Mouse (Mus musculus) liver, embryonic 14.5 days (tissue): ENCODE data around the gene Atrnl1. TPM values are rescaled to one million over a fixed set of nuclear protein-coding genes. Genes with fewer than 3 reads are reported as not detected.

Source experiments
- ATAC-seq: fragments of 200-750 bp; cut with Nextera tagmentation; 2 replicates; pipeline ENCODE4 v1.8.0; 2017; ENCODE audit warnings: moderate number of reproducible peaks, mild to moderate bottlenecking, moderate library complexity; ENCODE audit not compliant: insufficient read depth
- DNase-seq, 3 experiments: peaks; one replicate each; pipeline ENCODE4 v3.0.0-alpha.2; 2012 to 2013; ENCODE audit warnings: low read depth in 3 of 3, low spot score in 3 of 3
- H3K27ac ChIP-seq: fragments of 300-500 bp; sonication (generic); 2 replicates; pipeline ENCODE4 v1.5.1; 2014; ENCODE audit warnings: moderate library complexity, mild to moderate bottlenecking, control low read depth, inconsistent platforms
- H3K27me3 ChIP-seq: fragments of 300-500 bp; sonication (generic); 2 replicates; pipeline ENCODE4 v1.6.1; 2014; ENCODE audit warnings: mild to moderate bottlenecking, low read length, moderate library complexity; ENCODE audit not compliant: control insufficient read depth, insufficient read depth
- H3K36me3 ChIP-seq: fragments of 300-500 bp; sonication (generic); replicated peaks from 2 replicates; pipeline ENCODE4 v1.6.1; 2014; ENCODE audit warnings: low read depth; ENCODE audit not compliant: control insufficient read depth, insufficient read depth
- H3K4me1 ChIP-seq, 2 experiments: fragments of 200-500 bp in 1 of 2; fragments of 300-500 bp in 1 of 2; sonication (generic) in 1 of 2; replicated peaks; 2 replicates each; pipeline ENCODE4 v1.6.1; 2012 to 2014; ENCODE audit warnings: antibody characterized with exemption in 1 of 2, inconsistent platforms in 1 of 2, low read length in 1 of 2; ENCODE audit not compliant: control insufficient read depth in 2 of 2, insufficient read depth in 2 of 2
- H3K4me2 ChIP-seq: fragments of 300-500 bp; sonication (generic); 2 replicates; pipeline ENCODE4 v1.6.1; 2014; ENCODE audit warnings: low read depth, mild to moderate bottlenecking, control low read depth, moderate library complexity
- H3K4me3 ChIP-seq, 2 experiments: fragments of 200-500 bp in 1 of 2; fragments of 300-500 bp in 1 of 2; sonication (generic) in 1 of 2; 2 replicates each; pipeline ENCODE4 v1.5.1; 2012 to 2014; ENCODE audit warnings: low read depth in 2 of 2, low read length in 2 of 2, mild to moderate bottlenecking in 2 of 2, control low read depth in 1 of 2, inconsistent platforms in 1 of 2, moderate library complexity in 1 of 2; ENCODE audit not compliant: insufficient read depth in 1 of 2
- H3K9ac ChIP-seq: fragments of 300-500 bp; sonication (generic); replicated peaks from 2 replicates; pipeline ENCODE4 v1.6.1; 2014; ENCODE audit warnings: mild to moderate bottlenecking, control low read depth, moderate library complexity
- H3K9me3 ChIP-seq: fragments of 300-500 bp; sonication (generic); 2 replicates; pipeline ENCODE4 v1.6.1; 2016; ENCODE audit warnings: low read length, mixed read lengths; ENCODE audit not compliant: control insufficient read depth
- CTCF ChIP-seq: IDR thresholded peaks from 2 replicates; pipeline ENCODE4 v1.5.1; 2016; ENCODE audit warnings: antibody characterized with exemption, low read depth, control low read depth
- EP300 ChIP-seq: IDR thresholded peaks from 2 replicates; pipeline ENCODE4 v1.6.1; 2016; ENCODE audit warnings: antibody characterized with exemption, low read depth
- WGBS: fragments of 180-500 bp; shearing (Covaris S2); extraction: QIAGEN DNeasy Blood & Tissue Kit; methylation state at CpG from one replicate; pipeline ENCODE4 v1.1.7; 2014; ENCODE audit not compliant: insufficient replicate concordance; 5-methylcytosine and 5-hydroxymethylcytosine counted together
- polyA plus RNA-seq, 2 experiments: library from polyadenylated mRNA; depleted of rRNA in 1 of 2; stranded (reverse) in 1 of 2; unstranded in 1 of 2; fragments of >200 nt; fragmentation: Nextera tagmentation in 1 of 2; extraction: Ambion mirVana in 1 of 2; gene quantifications; 2 replicates each; pipeline versions ENCODE4 v1.2.1 to v1.2.3; 2012 to 2014

Atrnl1 gene
- polyA plus RNA-seq, 2 experiments = 0.46 to 1.3 TPM

DNA sequence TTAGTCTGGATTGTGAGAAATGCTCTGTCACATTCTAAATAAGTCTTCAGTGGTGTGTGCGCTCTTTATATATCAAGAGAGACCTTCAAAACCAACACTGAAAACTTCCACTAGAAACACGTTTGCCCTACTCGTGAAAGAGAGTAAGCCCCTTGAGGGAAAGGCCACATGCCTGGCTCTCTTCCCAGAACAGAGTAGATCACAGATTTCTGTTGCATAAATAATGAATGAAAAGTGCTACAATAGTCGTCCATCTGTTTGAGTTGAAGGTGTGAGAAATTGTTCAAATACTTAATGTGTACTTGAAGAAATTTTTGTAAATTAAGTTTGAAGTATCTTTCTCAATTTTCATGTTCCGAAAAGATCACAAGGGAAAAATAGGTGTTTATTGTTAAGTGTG lies 312.2 kb downstream of the Atrnl1 start:
- ATAC-seq = no peak
- WGBS = 67% methylated on average over 5 of the region's 5 CpGs

DNA sequence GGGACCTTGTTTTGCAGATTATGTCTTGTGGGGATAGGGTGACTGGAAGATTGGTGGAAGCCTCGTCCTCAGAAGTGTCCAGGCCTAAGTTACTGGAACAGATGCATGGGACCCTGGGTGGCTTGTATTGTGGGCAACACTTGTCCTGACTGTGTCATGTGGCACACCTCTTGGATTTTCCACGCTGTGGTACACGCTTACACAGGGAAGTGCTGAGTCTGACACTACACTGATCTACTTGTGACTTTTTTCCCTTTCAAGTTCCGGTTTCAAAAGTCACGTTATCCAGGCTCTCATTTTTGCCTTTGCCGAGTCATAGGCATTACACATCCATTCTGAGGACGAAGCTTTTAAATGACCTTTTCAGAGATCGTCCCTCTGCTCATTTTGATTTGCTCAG lies 314.0 kb downstream of the Atrnl1 start:
- H3K4me3 ChIP-seq = no peak overlapping the region
- 66% methylated on average over 8 of the region's 8 CpGs for WGBS
- TF ChIP-seq CTCF (no peak), EP300 (no peak)
- H3K27me3 ChIP-seq = no peaks in the 10 kb centered on the region
- ATAC-seq (no peak), DNase-seq (no peak)
- no peaks in the 10 kb centered on the region for H3K36me3 ChIP-seq
- H3K27ac ChIP-seq = no peak overlapping the region
- peaks cover 0 to 18% of the 10 kb centered on the region in 2 experiments; a peak in 2 of 4 replicates for H3K4me1 ChIP-seq
- no peaks in the 10 kb centered on the region for H3K9me3 ChIP-seq
- H3K4me2 ChIP-seq = no peak overlapping the region
- H3K9ac ChIP-seq = no peak overlapping the region

More for the DNA sequence above, 312.2 kb downstream of the Atrnl1 start:
- H3K4me3 ChIP-seq = no peak overlapping the region
- no peaks in the 10 kb centered on the region for H3K9me3 ChIP-seq
- no peak overlapping the region for H3K4me2 ChIP-seq
- peaks cover 0 to 10% of the 10 kb centered on the region in 2 experiments; a peak in 1 of 4 replicates for H3K4me1 ChIP-seq
- TF ChIP-seq EP300 = no peak
- no peak for TF ChIP-seq CTCF
- no peak overlapping the region for H3K9ac ChIP-seq
- H3K36me3 ChIP-seq = no peaks in the 10 kb centered on the region
- H3K27ac ChIP-seq = no peak overlapping the region
- DNase-seq = no peak
- H3K27me3 ChIP-seq = no peaks in the 10 kb centered on the region

DNA sequence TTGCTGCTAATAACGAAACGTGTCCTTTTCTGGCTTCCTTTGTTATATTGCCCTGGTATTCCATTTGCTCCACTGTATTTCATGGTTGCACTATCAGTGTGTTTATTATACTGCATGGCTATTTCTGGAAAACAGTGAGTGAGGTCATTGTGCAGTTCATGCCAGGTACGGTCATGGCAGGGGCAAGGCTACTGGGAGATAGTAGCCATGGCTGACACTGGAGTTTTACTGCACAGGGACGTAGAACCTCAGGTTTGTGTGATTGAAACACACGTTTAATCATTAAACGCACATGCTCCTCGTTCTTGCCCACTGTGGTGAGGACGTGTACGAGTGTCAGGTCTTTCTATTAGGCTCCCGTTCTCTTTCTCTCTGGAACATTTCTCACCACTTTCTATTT lies 314.8 kb downstream of the Atrnl1 start:
- H3K9me3 ChIP-seq = no peaks in the 10 kb centered on the region
- H3K4me1 ChIP-seq = peaks cover 0 to 18% of the 10 kb centered on the region in 2 experiments; a peak in 2 of 4 replicates
- no peak for TF ChIP-seq CTCF
- TF ChIP-seq EP300 = no peak
- H3K36me3 ChIP-seq = no peaks in the 10 kb centered on the region
- H3K27ac ChIP-seq = no peak overlapping the region
- no peak overlapping the region for H3K4me2 ChIP-seq
- H3K4me3 ChIP-seq = no peak overlapping the region
- WGBS = 72% methylated on average over 10 of the region's 10 CpGs
- no peak overlapping the region for H3K9ac ChIP-seq
- H3K27me3 ChIP-seq = no peaks in the 10 kb centered on the region
- ATAC-seq (no peak), DNase-seq (no peak)

DNA sequence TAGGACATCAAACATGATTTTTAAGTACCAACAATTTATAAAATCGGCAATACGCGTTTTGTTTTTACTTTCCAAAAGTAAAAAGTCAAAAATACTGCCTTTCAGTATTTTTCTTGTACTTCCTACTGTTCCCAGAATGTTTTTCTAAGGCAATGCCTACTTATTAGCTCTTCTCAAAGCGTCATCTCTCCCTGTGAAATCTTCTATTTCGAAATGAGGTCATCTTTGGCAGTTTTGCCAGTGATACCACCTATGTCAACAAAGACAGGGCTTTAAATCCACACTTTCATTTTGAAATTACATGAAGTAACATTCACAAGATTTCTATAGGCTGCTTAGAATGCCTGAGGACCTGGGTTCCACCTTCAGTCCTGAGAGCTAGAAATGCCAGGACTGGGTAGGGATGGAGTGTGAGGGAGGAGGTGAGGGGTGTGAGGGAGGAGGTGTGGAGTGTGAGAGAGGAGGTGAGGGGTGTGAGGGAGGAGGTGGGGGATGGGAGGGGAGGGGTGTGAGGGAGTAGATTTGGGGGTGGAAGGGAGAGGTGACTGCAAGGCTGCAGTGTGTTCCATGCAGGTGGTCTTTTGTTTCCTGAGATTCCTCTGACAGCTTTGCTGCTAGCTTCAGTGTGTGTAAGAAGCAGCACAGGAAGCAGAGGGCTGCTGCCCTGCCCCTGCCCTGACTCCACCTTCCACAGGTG lies 315.5 kb downstream of the Atrnl1 start:
- DNase-seq (no peak), ATAC-seq (peak; percentile 87)
- Histone ChIP-seq H3K27me3 (no peaks in the 10 kb centered on the region), H3K27ac (no peak overlapping the region), H3K4me1 (peaks cover 0 to 18% of the 10 kb centered on the region in 2 experiments; a peak in 2 of 4 replicates), H3K4me2 (no peak overlapping the region), H3K9ac (no peak overlapping the region), H3K4me3 (no peak overlapping the region), H3K36me3 (no peaks in the 10 kb centered on the region), H3K9me3 (no peaks in the 10 kb centered on the region)
- no peak for TF ChIP-seq EP300
- TF ChIP-seq CTCF = no peak
- 72% methylated on average over 5 of the region's 5 CpGs for WGBS

DNA sequence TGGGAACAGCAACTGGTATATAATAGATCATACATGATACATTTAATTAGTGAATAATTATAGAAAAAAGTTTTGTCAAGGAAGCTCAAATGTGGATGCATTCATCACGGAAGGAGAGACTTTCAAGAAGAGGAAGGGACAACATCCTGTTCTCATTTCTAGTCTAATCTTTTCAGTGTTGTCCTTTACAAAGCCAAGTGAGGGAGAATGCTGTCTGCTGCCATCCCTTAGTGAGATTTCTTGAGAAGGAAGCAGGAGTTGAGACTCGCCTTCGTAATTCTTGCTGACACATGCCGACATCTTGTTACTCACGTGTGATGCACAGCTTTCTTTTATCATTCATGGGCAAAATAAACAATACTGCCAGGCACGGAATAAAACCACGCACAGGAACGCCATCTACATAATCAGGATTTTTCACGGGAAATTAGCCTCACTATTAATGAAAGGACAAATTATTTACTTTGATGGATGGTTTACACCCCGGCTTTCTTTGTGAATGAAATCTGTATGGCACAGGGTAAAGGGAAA lies 316.2 kb downstream of the Atrnl1 start:
- H3K4me1 ChIP-seq = peaks cover 0 to 18% of the 10 kb centered on the region in 2 experiments; a peak in 2 of 4 replicates
- ATAC-seq (no peak), DNase-seq (no peak)
- peak overlapping the region; percentile 8; the same call in 1 of the 2 replicates for H3K4me2 ChIP-seq
- no peak overlapping the region for H3K27ac ChIP-seq
- no peak overlapping the region for H3K4me3 ChIP-seq
- no peaks in the 10 kb centered on the region for H3K36me3 ChIP-seq
- no peak overlapping the region for H3K9ac ChIP-seq
- TF ChIP-seq CTCF (no peak), EP300 (no peak)
- WGBS = 51% methylated on average over 10 of the region's 10 CpGs
- no peaks in the 10 kb centered on the region for H3K9me3 ChIP-seq
- no peaks in the 10 kb centered on the region for H3K27me3 ChIP-seq
